Mouse (Mus musculus): ENCODE data around the gene Klf15. TPM values are rescaled to one million over a fixed set of nuclear protein-coding genes. Genes with fewer than 3 reads are reported as not detected.

Gene Klf15
- total and polyA plus RNA-seq, 2 experiments from 2014 or later, result 20.6 to 35.1 TPM

DNA sequence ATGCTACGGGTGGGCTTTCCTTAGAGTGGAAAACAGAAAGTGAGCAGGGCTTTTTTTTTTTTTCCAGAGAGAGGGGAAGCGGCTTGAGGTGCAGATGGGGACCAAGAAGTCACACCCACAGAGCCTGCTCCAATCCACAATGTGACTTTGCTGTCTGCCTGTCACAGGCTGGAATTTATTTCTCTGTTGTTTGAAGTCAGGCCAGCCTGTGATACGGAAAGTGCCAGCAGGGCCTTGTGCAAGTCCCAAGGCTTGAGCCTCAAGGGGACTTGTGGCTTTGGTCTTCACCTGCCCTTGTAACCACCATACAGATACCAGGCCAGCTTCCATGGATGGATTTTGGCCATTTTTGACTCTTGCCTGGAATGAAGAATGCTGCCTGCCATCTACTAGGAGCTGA, 56.5 kb downstream of the Klf15 start:
- TF ChIP-seq CTCF (IDR thresholded peaks at IDR 0.05), result no peak
- Histone ChIP-seq H3K9ac (replicated peaks; ENCODE audit: low read length, poor library complexity, severe bottlenecking) (no peak overlapping the region), H3K9me3 (ENCODE audit: low read length) (no peaks in the 10 kb centered on the region), H3K27me3 (ENCODE audit: insufficient read depth, low read length) (no peaks in the 10 kb centered on the region), H3K4me2 (ENCODE audit: low read depth, low read length, poor library complexity, severe bottlenecking) (no peak overlapping the region), H3K27ac (ENCODE audit: low read depth, low read length) (no peak overlapping the region), H3K4me3 (ENCODE audit: low read depth, low read length) (no peak overlapping the region), H3K36me3 (ENCODE audit: insufficient read depth, low read length) (no peaks in the 10 kb centered on the region), H3K4me1 (ENCODE audit: insufficient read depth, low read length) (no peaks in the 10 kb centered on the region)
- ATAC-seq (ENCODE audit: low FRiP score), result no peak
- 66% methylated on average over 2 of the region's 3 CpGs for WGBS
- no peak for DNase-seq (ENCODE audit: low spot score)

DNA sequence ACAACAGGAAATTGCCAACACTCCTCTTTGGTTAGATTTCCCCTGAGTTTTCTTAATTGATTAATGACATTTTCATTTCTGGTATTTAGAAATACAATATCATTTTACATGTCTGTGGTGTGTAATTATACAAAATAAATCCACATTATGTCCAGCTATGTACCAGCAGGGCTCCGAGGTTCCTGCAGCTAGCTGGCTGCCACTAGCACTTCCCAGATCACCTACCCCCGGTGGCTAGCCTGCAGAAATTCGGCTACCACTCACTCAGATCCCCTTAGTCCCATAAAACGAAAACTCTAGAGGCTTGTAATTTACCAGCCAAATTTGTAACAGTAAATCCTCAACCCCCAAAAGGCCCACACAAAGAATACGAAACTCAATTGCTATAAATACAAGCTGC, 57.0 kb downstream of the Klf15 start:
- H3K9ac ChIP-seq (replicated peaks; ENCODE audit: low read length, poor library complexity, severe bottlenecking), result no peak overlapping the region
- H3K36me3 ChIP-seq (ENCODE audit: insufficient read depth, low read length), result no peaks in the 10 kb centered on the region
- H3K4me3 ChIP-seq (ENCODE audit: low read depth, low read length), result no peak overlapping the region
- DNase-seq (ENCODE audit: low spot score) (no peak), ATAC-seq (ENCODE audit: low FRiP score) (no peak)
- H3K4me2 ChIP-seq (ENCODE audit: low read depth, low read length, poor library complexity, severe bottlenecking), result no peak overlapping the region
- no peaks in the 10 kb centered on the region for H3K9me3 ChIP-seq (ENCODE audit: low read length)
- 57% methylated on average over 5 of the region's 5 CpGs for WGBS
- H3K4me1 ChIP-seq (ENCODE audit: insufficient read depth, low read length), result no peaks in the 10 kb centered on the region
- no peaks in the 10 kb centered on the region for H3K27me3 ChIP-seq (ENCODE audit: insufficient read depth, low read length)
- TF ChIP-seq CTCF (IDR thresholded peaks at IDR 0.05), result no peak
- no peak overlapping the region for H3K27ac ChIP-seq (ENCODE audit: low read depth, low read length)

Other genes with a start within 250 kb of the Klf15 start
- not detected in 2 replicates for gene Vmn1r53, start 238.1 kb upstream of the Klf15 start, total RNA-seq (2014; rRNA removed)
- gene Vmn1r53, start 238.1 kb upstream of the Klf15 start, polyA plus RNA-seq (2015; fragmentation: Nextera tagmentation; extraction: Ambion mirVana), result not detected in 2 replicates
- gene Vmn1r54, start 216.3 kb upstream of the Klf15 start, total RNA-seq (2014; rRNA removed), result not detected in 2 replicates
- gene Vmn1r54, start 216.3 kb upstream of the Klf15 start, polyA plus RNA-seq (2015; fragmentation: Nextera tagmentation; extraction: Ambion mirVana), result not detected in 2 replicates
- not detected in 2 replicates for gene BC048671, start 161.4 kb upstream of the Klf15 start, total RNA-seq (2014; rRNA removed)
- not detected in 2 replicates for gene BC048671, start 161.4 kb upstream of the Klf15 start, polyA plus RNA-seq (2015; fragmentation: Nextera tagmentation; extraction: Ambion mirVana)
- gene Chst13, start 137.4 kb upstream of the Klf15 start, total RNA-seq (2014; rRNA removed), result not detected in 2 replicates
- gene Chst13, start 137.4 kb upstream of the Klf15 start, polyA plus RNA-seq (2015; fragmentation: Nextera tagmentation; extraction: Ambion mirVana), result 0.44 TPM in 1 of 2 replicates, not detected in the other
- gene Uroc1, start 129.3 kb upstream of the Klf15 start, total RNA-seq (2014; rRNA removed), result not detected in 2 replicates
- not detected in 2 replicates for gene Uroc1, start 129.3 kb upstream of the Klf15 start, polyA plus RNA-seq (2015; fragmentation: Nextera tagmentation; extraction: Ambion mirVana)
- 38.7 and 46.3 TPM in 2 replicates for gene Zxdc, start 93.1 kb upstream of the Klf15 start, total RNA-seq (2014; rRNA removed)
- 6.5 and 6.9 TPM in 2 replicates for gene Zxdc, start 93.1 kb upstream of the Klf15 start, polyA plus RNA-seq (2015; fragmentation: Nextera tagmentation; extraction: Ambion mirVana)
- gene Cfap100, start 33.8 kb upstream of the Klf15 start, total RNA-seq (2014; rRNA removed), result 3.5 and 22.7 TPM in 2 replicates
- 7.9 TPM in 2 replicates for gene Cfap100, start 33.8 kb upstream of the Klf15 start, polyA plus RNA-seq (2015; fragmentation: Nextera tagmentation; extraction: Ambion mirVana)
- 111 and 125 TPM in 2 replicates for gene Aldh1l1, start 23.9 kb downstream of the Klf15 start, total RNA-seq (2014; rRNA removed)
- gene Aldh1l1, start 23.9 kb downstream of the Klf15 start, polyA plus RNA-seq (2015; fragmentation: Nextera tagmentation; extraction: Ambion mirVana), result 83.8 and 101 TPM in 2 replicates
- gene Slc41a3, start 142.1 kb downstream of the Klf15 start, total RNA-seq (2014; rRNA removed), result 14.8 and 15.2 TPM in 2 replicates
- gene Slc41a3, start 142.1 kb downstream of the Klf15 start, polyA plus RNA-seq (2015; fragmentation: Nextera tagmentation; extraction: Ambion mirVana), result 14.4 and 14.9 TPM in 2 replicates

All from midbrain, postnatal 0 days (tissue).